Mouse (Mus musculus) stomach, embryonic 14.5 days (tissue): ENCODE measurements around the gene Dhdh. TPM values are rescaled to one million over a fixed set of nuclear protein-coding genes. Genes with fewer than 3 reads are reported as not detected.
A peak's percentile ranks its signal among the peaks of the same experiment; 100 is the strongest.

Experiments used
- ATAC-seq: fragments of 200-750 bp; cut with Nextera tagmentation; 2 replicates; pipeline ENCODE4 v1.8.0; 2017; ENCODE audit warnings: low read depth, moderate TSS enrichment; ENCODE audit not compliant: insufficient number of reproducible peaks, insufficient read depth, low FRiP score
- H3K27ac ChIP-seq: fragments of 300-500 bp; sonication (generic); 2 replicates; pipeline ENCODE4 v1.5.1; 2014; ENCODE audit warnings: mild to moderate bottlenecking, low read length, moderate library complexity, mixed read lengths
- H3K27me3 ChIP-seq: fragments of 300-500 bp; sonication (generic); 2 replicates; pipeline ENCODE4 v1.6.1; 2014; ENCODE audit warnings: low read length, control low read depth, mixed read lengths; ENCODE audit not compliant: control insufficient read depth, insufficient read depth
- H3K36me3 ChIP-seq: fragments of 300-500 bp; sonication (generic); 2 replicates; pipeline ENCODE4 v1.6.1; 2014; ENCODE audit warnings: mild to moderate bottlenecking, control low read depth, low read length, moderate library complexity, mixed read lengths; ENCODE audit not compliant: control insufficient read depth, insufficient read depth
- H3K4me1 ChIP-seq: fragments of 300-500 bp; sonication (generic); 2 replicates; pipeline ENCODE4 v1.6.1; 2014; ENCODE audit warnings: low read length, control low read depth, mixed read lengths; ENCODE audit not compliant: control insufficient read depth, insufficient read depth
- H3K4me2 ChIP-seq: fragments of 300-500 bp; sonication (generic); replicated peaks from 2 replicates; pipeline ENCODE4 v1.6.1; 2014; ENCODE audit warnings: low read depth, low read length, control low read depth
- H3K4me3 ChIP-seq: fragments of 300-500 bp; sonication (generic); 2 replicates; pipeline ENCODE4 v1.5.1; 2014; ENCODE audit warnings: low read depth, low read length, control low read depth
- H3K9ac ChIP-seq: fragments of 300-500 bp; sonication (generic); replicated peaks from 2 replicates; pipeline ENCODE4 v1.6.1; 2014; ENCODE audit warnings: low read depth, mild to moderate bottlenecking, control low read depth, low read length, moderate library complexity, mixed read lengths
- H3K9me3 ChIP-seq: fragments of 300-500 bp; sonication (generic); 2 replicates; pipeline ENCODE4 v1.6.1; 2016; ENCODE audit warnings: low read depth, low read length, control low read depth; ENCODE audit not compliant: control insufficient read depth
- WGBS: fragments of 180-500 bp; shearing (Covaris S2); extraction: QIAGEN DNeasy Blood & Tissue Kit; methylation state at CpG from one replicate; pipeline ENCODE4 v1.1.7; 2014; 5-methylcytosine and 5-hydroxymethylcytosine counted together
- polyA plus RNA-seq: library from polyadenylated mRNA; unstranded; fragments of >200 nt; fragmentation: Nextera tagmentation; extraction: Ambion mirVana; gene quantifications from 2 replicates; pipeline ENCODE4 v1.2.1, GENCODE M21; 2014

Dhdh gene
- polyA plus RNA-seq, 1 experiment from 2014 or later = 2.7 TPM

GRCm38 (mm10) chr7:45498427-45498826, 9.8 kb upstream of the Dhdh start:
- Histone ChIP-seq H3K36me3 (peaks cover 69% of the 10 kb centered on the region), H3K9ac (no peak overlapping the region), H3K9me3 (no peaks in the 10 kb centered on the region), H3K4me2 (no peak overlapping the region), H3K27me3 (no peaks in the 10 kb centered on the region), H3K4me1 (no peaks in the 10 kb centered on the region), H3K27ac (no peak overlapping the region), H3K4me3 (no peak overlapping the region)
- WGBS = 95% methylated on average over 6 of the region's 6 CpGs
- ATAC-seq = no peak

GRCm38 (mm10) chr7:45494548-45494947, 5.9 kb upstream of the Dhdh start:
- ATAC-seq = no peak
- H3K9ac ChIP-seq = no peak overlapping the region
- 86% methylated on average over 9 of the region's 9 CpGs for WGBS

GRCm38 (mm10) chr7:45492951-45493350, 4.3 kb upstream of the Dhdh start:
- Histone ChIP-seq H3K9me3 (no peaks in the 10 kb centered on the region), H3K4me1 (peaks cover 11% of the 10 kb centered on the region; the same call in 1 of the 2 replicates), H3K27ac (no peak overlapping the region), H3K4me3 (no peak overlapping the region), H3K4me2 (no peak overlapping the region), H3K27me3 (no peaks in the 10 kb centered on the region), H3K9ac (no peak overlapping the region), H3K36me3 (peaks cover 56% of the 10 kb centered on the region)
- ATAC-seq = no peak
- WGBS = 95% methylated on average over 5 of the region's 5 CpGs

More at GRCm38 (mm10) chr7:45494548-45494947, 5.9 kb upstream of the Dhdh start:
- Histone ChIP-seq H3K9me3 (no peaks in the 10 kb centered on the region), H3K36me3 (peaks cover 65% of the 10 kb centered on the region), H3K4me3 (no peak overlapping the region), H3K27me3 (no peaks in the 10 kb centered on the region), H3K27ac (no peak overlapping the region), H3K4me2 (no peak overlapping the region), H3K4me1 (peaks cover 8% of the 10 kb centered on the region; the same call in 1 of the 2 replicates)

- peaks cover 11% of the 10 kb centered on the region; the same call in 1 of the 2 replicates for H3K4me1 ChIP-seq
- H3K4me2 ChIP-seq = no peak overlapping the region
- no peak for ATAC-seq
- no peak overlapping the region for H3K4me3 ChIP-seq
- 92% methylated on average over 8 of the region's 8 CpGs for WGBS
- no peaks in the 10 kb centered on the region for H3K9me3 ChIP-seq
- no peak overlapping the region for H3K9ac ChIP-seq
- H3K36me3 ChIP-seq = peaks cover 51% of the 10 kb centered on the region
- no peaks in the 10 kb centered on the region for H3K27me3 ChIP-seq
- H3K27ac ChIP-seq = no peak overlapping the region
Measured at GRCm38 (mm10) chr7:45492225-45492844, 3.7 kb upstream of the Dhdh start.

- H3K4me2 ChIP-seq = 0 out of 2 replicates have a peak overlapping the region, but pooled peaks have one; percentile 12
- WGBS = 18% methylated on average over 3 of the region's 3 CpGs
- H3K36me3 ChIP-seq = peaks cover 40% of the 10 kb centered on the region
- peak; percentile 71; the same call in 1 of the 2 replicates for ATAC-seq
- peaks cover 11% of the 10 kb centered on the region; the same call in 1 of the 2 replicates for H3K4me1 ChIP-seq
- no peak overlapping the region for H3K9ac ChIP-seq
- peak overlapping the region; percentile 33; the same call in 1 of the 2 replicates for H3K27ac ChIP-seq
- H3K27me3 ChIP-seq = no peaks in the 10 kb centered on the region
- no peaks in the 10 kb centered on the region for H3K9me3 ChIP-seq
- no peak overlapping the region for H3K4me3 ChIP-seq
Measured at GRCm38 (mm10) chr7:45491264-45491663, 2.7 kb upstream of the Dhdh start.

- Histone ChIP-seq H3K27ac (peak overlapping the region; percentile 33; the same call in 1 of the 2 replicates), H3K4me2 (0 out of 2 replicates have a peak overlapping the region, but pooled peaks have one; percentile 12), H3K9me3 (no peaks in the 10 kb centered on the region), H3K9ac (no peak overlapping the region), H3K4me1 (peaks cover 11% of the 10 kb centered on the region; the same call in 1 of the 2 replicates), H3K4me3 (no peak overlapping the region), H3K27me3 (no peaks in the 10 kb centered on the region), H3K36me3 (peaks cover 36% of the 10 kb centered on the region)
- ATAC-seq = no peak
- 31% methylated on average over 9 of the region's 9 CpGs for WGBS
Measured at GRCm38 (mm10) chr7:45490822-45491221, 2.2 kb upstream of the Dhdh start.

GRCm38 (mm10) chr7:45489578-45489977, 973 bp upstream of the Dhdh start:
- Histone ChIP-seq H3K9ac (no peak overlapping the region), H3K4me3 (no peak overlapping the region), H3K27me3 (no peaks in the 10 kb centered on the region), H3K9me3 (no peaks in the 10 kb centered on the region), H3K36me3 (peaks cover 24% of the 10 kb centered on the region), H3K4me1 (peaks cover 11% of the 10 kb centered on the region; the same call in 1 of the 2 replicates), H3K27ac (no peak overlapping the region), H3K4me2 (no peak overlapping the region)
- no peak for ATAC-seq
- 60% methylated on average over 7 of the region's 7 CpGs for WGBS

GRCm38 (mm10) chr7:45487861-45488292, 728 bp downstream of the Dhdh start:
- 43% methylated on average over 11 of the region's 11 CpGs for WGBS
- H3K4me1 ChIP-seq = peaks cover 11% of the 10 kb centered on the region; the same call in 1 of the 2 replicates
- no peaks in the 10 kb centered on the region for H3K9me3 ChIP-seq
- no peaks in the 10 kb centered on the region for H3K27me3 ChIP-seq
- peak overlapping the region; percentile 38 for H3K4me3 ChIP-seq
- peaks cover 8% of the 10 kb centered on the region for H3K36me3 ChIP-seq
- H3K9ac ChIP-seq = no peak overlapping the region
- H3K27ac ChIP-seq = no peak overlapping the region
- ATAC-seq = 0 out of 2 replicates have a peak, but pooled peaks have one; percentile 19
- H3K4me2 ChIP-seq = peak overlapping the region; percentile 58
